Mouse (Mus musculus): ENCODE results near the gene Gm9125. TPM values are rescaled to one million over a fixed set of nuclear protein-coding genes. Genes with fewer than 3 reads are reported as not detected.
"Not testable (repeated sequence)": the region's sequence is repeated elsewhere in the genome, so short reads cannot be mapped to it uniquely, and the experiment has no call there.

Gene Gm9125
- not detected in 2 replicates for polyA plus RNA-seq (2014; fragmentation: Nextera tagmentation; extraction: Ambion mirVana)

DNA sequence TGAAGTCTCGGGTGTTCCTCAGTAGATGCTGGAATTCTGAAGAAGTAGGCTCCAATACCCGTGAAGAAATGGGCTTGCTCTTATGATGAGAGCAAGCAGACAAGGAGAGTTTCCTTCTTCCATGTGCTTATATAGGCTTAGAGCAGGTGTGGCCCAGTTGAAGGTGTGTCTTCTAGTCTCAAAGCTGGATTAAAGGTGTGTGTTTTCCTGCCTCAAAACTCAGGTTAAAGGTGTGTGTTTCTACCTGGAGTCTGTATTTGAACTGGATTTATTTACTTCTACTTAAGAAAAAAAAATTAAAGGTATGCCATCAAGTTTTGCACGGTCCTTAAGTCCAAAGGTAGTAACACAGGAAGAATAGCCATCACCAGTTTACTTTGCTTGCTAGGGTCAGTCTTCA, at the start of gene Gm9125:
Gene Gm9125 (minus strand): TSS at position 101 of the 400 bp plus-strand sequence.
- not testable (repeated sequence) for H3K4me3 ChIP-seq (ENCODE audit: low read depth, low read length); H3K36me3 ChIP-seq (ENCODE audit: control insufficient read depth, insufficient read depth, low read length); H3K4me2 ChIP-seq (replicated peaks; ENCODE audit: low read depth, low read length); H3K27ac ChIP-seq (ENCODE audit: low read length); H3K4me1 ChIP-seq (ENCODE audit: control insufficient read depth, insufficient read depth, low read length); H3K9ac ChIP-seq (replicated peaks; ENCODE audit: low read depth, low read length); H3K27me3 ChIP-seq (ENCODE audit: control insufficient read depth, insufficient read depth, low read length); ATAC-seq (ENCODE audit: insufficient number of reproducible peaks, insufficient read depth, low FRiP score, low read depth); H3K9me3 ChIP-seq (ENCODE audit: control insufficient read depth, low read depth, low read length)
- 70% methylated on average over 1 of the region's 3 CpGs for WGBS

DNA sequence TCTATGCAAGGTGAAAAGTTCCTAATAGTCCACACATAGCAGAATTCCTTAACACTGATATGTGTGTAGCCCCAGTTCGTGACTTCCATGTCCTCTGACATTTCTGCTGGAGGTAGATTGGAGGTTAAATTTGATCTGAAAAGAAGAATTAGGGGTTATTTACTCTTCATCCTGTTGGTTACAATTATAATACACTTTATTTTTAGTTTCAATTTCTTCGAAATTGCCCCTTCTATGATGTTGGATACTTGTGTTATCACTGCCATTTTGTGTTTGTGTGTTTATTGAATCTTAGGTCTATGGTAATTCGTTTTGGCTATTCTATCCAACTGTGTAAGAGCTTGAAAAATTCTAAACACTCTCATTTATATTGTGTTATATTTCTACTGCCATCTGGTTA, 17.9 kb upstream of the Gm9125 start, which contains the start of gene Gm10697:
Gene Gm10697 (minus strand): TSS at position 101 of the 400 bp plus-strand sequence.
- ATAC-seq (ENCODE audit: insufficient number of reproducible peaks, insufficient read depth, low FRiP score, low read depth); H3K27me3 ChIP-seq (ENCODE audit: control insufficient read depth, insufficient read depth, low read length); H3K27ac ChIP-seq (ENCODE audit: low read length); H3K4me3 ChIP-seq (ENCODE audit: low read depth, low read length); H3K36me3 ChIP-seq (ENCODE audit: control insufficient read depth, insufficient read depth, low read length); H3K9ac ChIP-seq (replicated peaks; ENCODE audit: low read depth, low read length); H3K4me1 ChIP-seq (ENCODE audit: control insufficient read depth, insufficient read depth, low read length); H3K9me3 ChIP-seq (ENCODE audit: control insufficient read depth, low read depth, low read length); H3K4me2 ChIP-seq (replicated peaks; ENCODE audit: low read depth, low read length): not testable (repeated sequence)
- 83% methylated on average over 1 of the region's 3 CpGs for WGBS

DNA sequence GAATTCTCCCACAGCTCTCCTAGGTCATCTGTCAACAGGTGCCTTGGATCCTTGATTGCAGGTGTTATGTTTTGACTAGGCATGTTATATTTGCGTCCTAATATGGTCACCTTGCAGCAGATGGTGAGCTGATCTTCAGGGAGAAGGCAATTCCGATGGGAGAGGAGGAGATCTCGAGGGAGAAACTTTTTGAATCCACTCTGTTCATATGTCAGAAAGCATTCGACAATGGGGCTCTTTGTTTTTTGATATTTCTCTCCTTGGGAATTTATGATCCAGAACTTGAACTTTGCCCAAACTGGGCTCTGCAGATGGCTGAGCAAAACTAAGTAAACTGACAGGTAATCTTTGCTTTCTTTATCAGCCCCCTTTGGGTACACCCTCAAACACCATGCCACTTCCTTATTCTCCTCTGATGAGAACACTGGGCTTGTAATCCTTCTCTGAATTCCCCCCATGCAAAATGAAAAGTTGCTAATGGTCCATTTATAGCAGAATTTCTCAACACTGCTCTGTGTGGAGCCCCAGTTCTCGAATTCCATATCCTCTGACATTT, 5.0 kb downstream of the Gm9125 start:
- not testable (repeated sequence) for H3K4me1 ChIP-seq (ENCODE audit: control insufficient read depth, insufficient read depth, low read length); H3K4me2 ChIP-seq (replicated peaks; ENCODE audit: low read depth, low read length); H3K9ac ChIP-seq (replicated peaks; ENCODE audit: low read depth, low read length); H3K9me3 ChIP-seq (ENCODE audit: control insufficient read depth, low read depth, low read length); H3K4me3 ChIP-seq (ENCODE audit: low read depth, low read length); ATAC-seq (ENCODE audit: insufficient number of reproducible peaks, insufficient read depth, low FRiP score, low read depth); H3K36me3 ChIP-seq (ENCODE audit: control insufficient read depth, insufficient read depth, low read length); H3K27ac ChIP-seq (ENCODE audit: low read length); H3K27me3 ChIP-seq (ENCODE audit: control insufficient read depth, insufficient read depth, low read length)
- WGBS = no CpG with 5 or more reads among the region's 5 CpGs

DNA sequence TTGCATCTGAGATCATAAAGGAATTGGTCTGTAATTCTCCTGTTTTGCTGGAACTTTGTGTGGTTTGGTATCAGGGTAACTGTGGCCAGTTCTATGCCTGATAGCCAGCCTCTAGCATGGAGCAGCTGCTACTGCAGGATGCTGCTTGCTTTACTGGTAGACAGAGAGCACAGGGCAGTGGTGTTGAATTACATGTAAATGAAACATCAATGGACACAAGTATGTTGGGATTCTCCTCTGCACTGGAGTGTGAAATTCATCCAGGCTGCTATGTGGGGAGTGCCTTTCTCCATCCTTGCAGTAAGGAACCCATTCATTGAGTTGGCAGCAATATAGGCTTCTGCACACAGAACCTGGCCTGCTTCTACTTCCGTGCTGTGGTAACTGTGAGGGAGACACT, 16.4 kb downstream of the Gm9125 start:
- not testable (repeated sequence) for H3K36me3 ChIP-seq (ENCODE audit: control insufficient read depth, insufficient read depth, low read length); H3K27me3 ChIP-seq (ENCODE audit: control insufficient read depth, insufficient read depth, low read length); H3K9ac ChIP-seq (replicated peaks; ENCODE audit: low read depth, low read length); H3K4me2 ChIP-seq (replicated peaks; ENCODE audit: low read depth, low read length); ATAC-seq (ENCODE audit: insufficient number of reproducible peaks, insufficient read depth, low FRiP score, low read depth); H3K4me1 ChIP-seq (ENCODE audit: control insufficient read depth, insufficient read depth, low read length); H3K27ac ChIP-seq (ENCODE audit: low read length); H3K9me3 ChIP-seq (ENCODE audit: control insufficient read depth, low read depth, low read length); H3K4me3 ChIP-seq (ENCODE audit: low read depth, low read length)
- 82% methylated on average over 1 of the region's 1 CpGs for WGBS

DNA sequence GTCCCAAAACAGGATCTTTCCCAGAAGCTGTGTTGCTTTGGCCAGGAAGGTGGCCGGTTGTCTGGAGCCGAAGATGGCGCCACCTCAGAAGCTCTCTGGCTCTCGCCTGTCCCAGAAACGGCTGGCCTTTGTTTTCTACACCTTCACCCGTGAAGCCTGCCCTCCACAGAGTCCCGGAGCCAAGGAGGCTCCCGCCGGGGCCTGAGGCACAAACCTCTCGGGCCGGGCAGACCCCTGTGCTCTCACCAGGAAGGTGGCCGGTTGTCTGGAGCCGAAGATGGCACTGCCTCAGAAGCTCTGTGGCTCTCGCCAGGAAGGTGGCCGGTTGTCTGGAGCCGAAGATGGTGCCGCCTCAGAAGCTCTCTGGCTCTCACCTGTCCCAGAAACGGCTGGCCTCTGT, 20.3 kb downstream of the Gm9125 start:
- not testable (repeated sequence) for H3K27me3 ChIP-seq (ENCODE audit: control insufficient read depth, insufficient read depth, low read length); H3K4me2 ChIP-seq (replicated peaks; ENCODE audit: low read depth, low read length); H3K9me3 ChIP-seq (ENCODE audit: control insufficient read depth, low read depth, low read length); H3K27ac ChIP-seq (ENCODE audit: low read length); ATAC-seq (ENCODE audit: insufficient number of reproducible peaks, insufficient read depth, low FRiP score, low read depth); H3K9ac ChIP-seq (replicated peaks; ENCODE audit: low read depth, low read length); H3K36me3 ChIP-seq (ENCODE audit: control insufficient read depth, insufficient read depth, low read length); H3K4me1 ChIP-seq (ENCODE audit: control insufficient read depth, insufficient read depth, low read length); H3K4me3 ChIP-seq (ENCODE audit: low read depth, low read length)
- WGBS = 93% methylated on average over 17 of the region's 18 CpGs

Other genes with a start within 250 kb of the Gm9125 start
- not detected in 2 replicates for gene Tdpoz3, start 228.9 kb downstream of the Gm9125 start, polyA plus RNA-seq (2014; fragmentation: Nextera tagmentation; extraction: Ambion mirVana)
- not detected in 2 replicates for gene Gm9117, start 111.3 kb downstream of the Gm9125 start, polyA plus RNA-seq (2014; fragmentation: Nextera tagmentation; extraction: Ambion mirVana)
- not detected in 2 replicates for gene Tdpoz5, start 93.6 kb downstream of the Gm9125 start, polyA plus RNA-seq (2014; fragmentation: Nextera tagmentation; extraction: Ambion mirVana)
- not detected in 2 replicates for gene Gm10697, start 17.8 kb upstream of the Gm9125 start, polyA plus RNA-seq (2014; fragmentation: Nextera tagmentation; extraction: Ambion mirVana)
- gene Gm10696, start 123.3 kb upstream of the Gm9125 start, polyA plus RNA-seq (2014; fragmentation: Nextera tagmentation; extraction: Ambion mirVana) = not detected in 2 replicates
- not detected in 2 replicates for gene Gm5286, start 141.8 kb upstream of the Gm9125 start, polyA plus RNA-seq (2014; fragmentation: Nextera tagmentation; extraction: Ambion mirVana)
- not detected in 2 replicates for gene Gm4778, start 209.2 kb upstream of the Gm9125 start, polyA plus RNA-seq (2014; fragmentation: Nextera tagmentation; extraction: Ambion mirVana)

All from stomach, embryonic 14.5 days (tissue).